Mouse (Mus musculus) cortical plate, adult 2 months (tissue): ENCODE results near the gene Pla2g5.

ENCODE experiments used
- CTCF ChIP-seq: fragments of 200-500 bp; IDR thresholded peaks from 2 replicates; pipeline ENCODE4 v1.5.1; 2011; ENCODE audit warnings: mild to moderate bottlenecking, control low read depth, low read length; ENCODE audit not compliant: insufficient read depth; ENCODE audit errors: extremely low read depth
- POLR2A ChIP-seq: fragments of 200-500 bp; IDR thresholded peaks from 2 replicates; pipeline ENCODE4 v1.6.1; 2011; ENCODE audit warnings: mild to moderate bottlenecking, low read length, control low read depth; ENCODE audit not compliant: insufficient read depth; ENCODE audit errors: extremely low read depth

- TF ChIP-seq CTCF = no peak
- TF ChIP-seq POLR2A = no peak
Observed at GRCm38 (mm10) chr4:138840726-138841125, 22.6 kb downstream of the Pla2g5 start.
